Mouse (Mus musculus) frontal cortex, adult (tissue): ENCODE results near the gene Psenen.

Experiments used
- ATAC-seq: cut with Nextera tagmentation; 2 replicates; pipeline ENCODE4 v1.9.2; 2017; ENCODE audit warnings: mild to moderate bottlenecking, moderate library complexity, mixed read lengths; ENCODE audit not compliant: low TSS enrichment

The Psenen gene

DNA sequence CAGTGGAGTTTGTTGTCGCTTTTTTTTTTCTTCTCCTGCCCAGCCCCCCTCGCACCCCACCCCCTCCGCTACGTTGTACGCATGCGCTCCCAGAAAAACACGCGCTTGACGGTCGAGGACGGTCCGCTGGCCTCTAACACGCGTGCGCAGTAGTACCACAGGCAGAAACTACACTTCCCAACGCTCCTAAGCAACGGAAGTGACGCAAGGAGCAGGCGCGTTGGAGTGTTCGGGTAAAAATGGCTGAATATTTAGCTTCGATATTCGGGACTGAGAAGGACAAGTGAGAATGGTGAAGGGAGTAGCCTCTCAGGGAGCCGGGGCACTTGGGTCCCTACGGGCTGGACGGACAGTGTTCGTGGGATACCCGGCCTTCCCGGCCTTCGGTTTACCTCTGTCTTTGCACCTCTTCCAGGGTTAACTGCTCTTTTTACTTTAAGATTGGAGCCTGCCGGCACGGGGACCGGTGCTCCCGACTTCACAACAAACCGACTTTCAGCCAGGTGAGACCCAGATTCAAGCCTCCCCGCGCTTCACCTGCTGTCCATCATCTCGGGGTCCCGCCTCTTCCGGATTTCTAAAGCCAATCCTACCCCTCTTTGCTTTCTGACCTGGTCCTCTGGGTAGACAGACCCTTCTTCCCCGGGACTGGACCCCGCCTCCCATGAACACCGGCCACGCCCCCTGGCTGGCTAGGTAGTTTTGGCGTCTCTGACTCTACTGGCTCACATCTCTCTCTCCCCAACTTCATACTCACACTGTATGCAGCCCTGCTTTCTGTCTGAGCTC lies at the start of gene Psenen, which contains the start of the genes U2af1l4 and Gm49396:
Psenen (minus strand) TSS at position 511 of the 789 bp plus-strand sequence.
U2af1l4 (plus strand) TSS at position 185 of the 789 bp plus-strand sequence.
Gm49396 (plus strand) TSS at position 228 of the 789 bp plus-strand sequence.
- peak; percentile 66 for ATAC-seq

DNA sequence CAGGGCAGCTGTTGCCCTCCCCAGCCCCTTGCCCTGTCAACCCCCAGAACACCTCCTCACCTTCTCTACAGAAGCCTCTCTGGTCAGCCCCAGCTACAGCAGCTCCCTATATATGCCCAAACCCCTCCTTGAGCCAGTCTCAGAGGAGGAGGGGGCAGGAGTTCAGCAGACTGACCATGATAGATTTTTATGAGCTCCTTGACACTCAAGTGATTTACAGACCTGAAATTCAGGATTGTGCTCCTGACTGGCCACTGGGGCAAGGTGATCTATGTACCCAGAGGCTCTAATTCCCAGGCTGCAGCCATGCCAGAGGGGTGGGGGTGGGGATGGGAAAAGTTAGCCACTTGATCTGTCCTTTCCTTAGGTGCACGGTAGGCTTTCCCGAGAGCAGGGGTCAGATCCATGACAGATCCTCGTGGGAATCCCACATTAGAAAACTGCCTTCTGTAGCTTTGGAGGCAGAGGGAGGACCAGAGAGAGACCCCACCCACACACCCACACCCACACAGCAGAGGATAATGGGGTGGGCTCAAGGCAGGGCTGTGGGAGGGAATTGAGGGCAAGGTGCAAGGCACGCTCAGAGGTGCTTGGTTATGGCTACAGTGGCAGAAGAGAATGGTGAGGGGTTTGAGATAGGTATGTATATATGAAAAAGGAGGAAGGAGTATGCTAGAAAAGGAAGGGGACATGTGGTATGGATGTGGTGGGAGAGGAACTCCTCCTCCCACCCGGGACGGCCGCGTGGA lies 49.4 kb upstream of the Psenen start, which contains the start of gene Upk1a:
Upk1a (minus strand) TSS at position 194 of the 749 bp plus-strand sequence.
- ATAC-seq = no peak

DNA sequence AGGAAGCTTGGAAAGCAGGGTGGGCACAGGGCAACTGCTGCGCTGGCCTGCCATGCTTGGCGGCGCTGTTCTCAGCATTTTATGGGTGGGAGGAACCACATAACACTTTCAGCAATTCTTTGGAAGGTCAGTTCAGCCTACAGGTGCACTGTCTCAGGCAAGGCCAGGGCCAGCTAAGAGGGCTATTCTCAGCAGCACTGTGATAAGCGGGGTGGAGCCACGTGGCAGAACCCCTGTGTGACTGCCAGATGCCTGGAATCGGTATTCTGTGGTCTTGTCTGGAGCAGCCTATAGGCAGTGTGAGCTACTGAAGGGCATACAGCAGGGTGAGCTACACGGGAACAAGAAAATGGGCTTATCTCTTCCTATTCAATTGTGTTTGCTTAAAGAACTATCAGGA lies 46.6 kb upstream of the Psenen start:
- ATAC-seq = no peak

DNA sequence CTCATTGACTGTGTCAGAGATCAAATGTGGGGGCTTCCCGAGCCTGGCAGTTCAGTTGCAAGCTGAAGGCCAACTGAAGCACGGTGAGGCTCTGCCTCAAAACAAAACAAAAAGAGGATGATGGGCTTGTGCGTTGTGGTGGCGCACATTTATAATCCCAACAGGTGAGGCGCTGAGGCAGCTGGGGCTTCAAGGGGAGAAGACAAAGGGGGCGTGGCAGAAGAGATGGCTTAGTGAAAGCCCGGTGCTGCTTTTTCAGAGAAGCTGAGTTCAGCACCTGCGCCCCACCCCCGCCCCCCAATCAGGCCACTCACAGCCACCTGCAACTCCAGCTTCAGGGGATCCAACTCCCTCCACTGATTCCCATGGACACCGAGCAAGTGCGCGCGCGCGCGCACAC lies 45.0 kb upstream of the Psenen start:
- no peak for ATAC-seq

DNA sequence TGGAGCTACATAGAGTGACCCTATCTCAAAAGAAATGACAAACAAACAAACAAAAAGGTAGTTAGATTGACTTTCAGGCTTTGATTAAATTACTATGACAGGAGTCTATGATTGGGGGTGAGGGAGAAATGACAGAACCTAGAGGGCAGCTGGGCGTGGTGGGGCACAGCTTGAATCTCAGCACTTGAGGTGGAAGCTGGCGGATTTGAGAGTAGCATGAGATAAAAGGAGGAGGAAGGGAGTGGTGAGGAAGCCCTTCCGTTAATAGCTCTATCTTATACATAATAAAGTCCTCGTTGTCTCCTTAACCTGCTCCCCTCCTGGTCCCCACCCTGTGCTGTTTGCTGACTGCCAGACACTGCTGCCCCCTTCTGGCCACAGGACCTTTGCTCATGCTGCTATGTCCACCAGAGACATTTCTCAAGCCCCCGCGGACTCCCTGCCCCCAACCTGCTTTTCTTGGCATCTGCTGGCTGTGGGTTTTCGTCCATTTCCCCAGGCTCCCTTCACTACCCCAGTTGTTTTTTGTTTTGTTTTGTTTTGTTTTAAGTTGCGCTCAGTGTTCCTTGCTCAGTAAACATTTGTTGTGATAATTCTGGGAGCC lies 44.4 kb upstream of the Psenen start:
- no peak for ATAC-seq

DNA sequence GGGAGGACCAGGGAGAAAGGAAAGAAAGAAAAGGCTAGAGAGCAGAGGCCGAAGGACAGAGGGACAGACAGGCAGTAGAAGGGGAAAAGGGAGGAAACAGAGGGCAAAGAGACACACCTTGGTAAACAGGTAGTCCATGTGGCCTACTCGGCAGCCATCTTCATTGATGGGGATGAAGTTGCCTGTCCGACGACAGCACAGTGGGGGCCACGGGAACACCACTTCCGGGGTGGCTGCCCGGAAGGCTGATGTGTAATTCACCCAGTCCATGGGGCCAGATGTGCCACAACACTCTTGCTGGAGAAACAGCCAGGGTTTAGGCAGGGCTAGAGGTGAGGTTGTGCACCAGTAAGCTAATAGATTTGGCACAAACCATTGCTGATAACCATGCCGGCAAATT lies 41.5 kb upstream of the Psenen start:
- no peak for ATAC-seq

DNA sequence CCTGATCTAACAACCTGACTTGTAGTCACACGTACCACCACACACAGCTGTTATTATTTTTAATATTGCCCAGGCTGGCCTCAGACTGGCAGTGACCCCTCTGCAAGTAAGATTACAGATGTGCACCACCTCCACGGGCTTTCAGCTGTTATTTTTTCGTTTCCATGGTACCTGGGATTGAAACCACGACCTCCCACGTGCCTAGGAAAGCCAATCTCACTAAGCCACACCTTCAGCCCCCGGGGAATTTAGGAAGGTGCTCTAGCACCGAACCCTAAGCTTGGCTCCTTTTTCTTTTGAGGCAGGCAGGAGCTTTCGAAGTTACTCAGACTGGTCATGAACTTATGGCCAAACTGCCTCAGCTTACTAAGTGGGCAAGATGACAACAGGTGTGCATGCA lies 41.0 kb upstream of the Psenen start:
- ATAC-seq = no peak

DNA sequence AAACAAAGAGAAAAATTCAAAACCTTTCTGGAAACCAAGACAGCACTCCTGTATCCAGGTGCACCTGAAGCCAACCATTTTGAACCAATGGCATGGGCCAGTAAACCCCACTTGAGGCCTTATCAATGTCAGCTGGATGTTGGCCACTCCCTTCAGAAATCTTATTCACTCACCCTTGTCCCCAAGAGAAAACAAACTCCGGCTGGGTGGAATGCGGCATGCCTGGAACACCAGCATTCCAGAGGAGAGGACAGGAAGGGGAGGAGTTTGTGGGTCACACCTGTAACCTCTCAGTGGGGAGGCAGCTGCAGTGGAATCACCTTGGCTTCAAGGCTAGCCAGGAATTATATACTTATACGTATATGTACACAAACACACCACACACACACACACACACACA lies 39.2 kb upstream of the Psenen start:
- ATAC-seq = no peak

DNA sequence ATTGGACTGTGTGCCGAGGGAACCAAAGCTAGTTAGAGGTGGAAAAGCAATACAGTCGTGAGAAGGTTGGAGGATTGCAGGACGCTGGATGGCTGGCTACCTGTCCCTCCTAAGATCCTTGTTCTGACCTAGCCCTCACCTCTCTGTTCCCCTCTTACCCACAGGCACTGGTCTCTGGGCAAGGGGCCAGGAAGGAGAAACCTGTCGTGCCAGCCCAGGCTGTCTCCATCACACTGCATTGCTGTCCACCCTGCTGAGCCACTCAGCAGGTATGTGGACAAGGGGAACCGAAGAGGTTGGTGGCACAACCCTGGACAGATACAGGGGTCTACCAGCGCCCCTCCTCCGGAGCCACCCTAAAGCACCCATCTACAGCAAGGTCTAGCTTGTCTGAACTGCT lies 37.2 kb upstream of the Psenen start:
- no peak for ATAC-seq

DNA sequence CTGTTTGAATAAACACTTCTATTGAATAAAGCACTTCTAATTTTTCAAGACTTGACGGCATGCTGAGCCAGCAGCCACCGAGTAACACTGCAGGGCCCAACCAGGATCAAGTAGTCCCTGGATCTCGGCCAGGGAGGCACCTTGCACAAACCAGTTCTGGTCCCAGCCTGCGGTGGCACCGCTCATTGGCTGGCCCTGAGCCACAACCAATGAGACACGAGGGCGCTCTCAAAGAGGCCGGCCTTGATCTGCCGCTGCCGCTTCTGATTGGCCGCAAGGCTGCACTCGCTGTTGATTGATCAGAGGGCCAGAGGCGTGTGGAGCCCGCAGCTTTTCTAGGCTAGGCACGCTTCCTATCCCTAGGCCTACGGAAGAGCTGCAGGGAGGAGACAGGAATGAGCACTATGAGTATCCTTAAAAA lies 36.5 kb upstream of the Psenen start:
- peak; percentile 98 for ATAC-seq

DNA sequence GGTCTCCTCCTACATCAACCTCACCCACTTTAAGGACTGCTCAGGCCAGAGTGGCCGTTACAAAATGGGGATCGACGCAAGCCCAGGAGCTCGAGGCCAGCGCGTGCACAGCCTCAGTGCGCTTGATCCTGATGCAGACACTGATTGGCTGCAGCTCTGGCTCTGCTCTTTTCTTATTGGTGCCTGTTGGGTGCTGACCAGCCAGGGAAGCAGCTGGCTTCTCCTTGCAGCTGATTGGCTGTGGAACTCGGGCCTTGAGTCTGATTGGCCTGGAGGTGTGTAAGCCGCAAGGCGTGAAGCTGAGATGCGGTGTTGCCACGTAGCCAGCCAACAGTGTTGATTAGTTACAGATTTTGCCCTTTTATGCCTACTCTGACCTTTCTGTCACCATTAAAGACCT lies 35.4 kb upstream of the Psenen start, which contains the start of gene Zbtb32:
Zbtb32 (minus strand) TSS at position 124 of the 400 bp plus-strand sequence.
- no peak for ATAC-seq

DNA sequence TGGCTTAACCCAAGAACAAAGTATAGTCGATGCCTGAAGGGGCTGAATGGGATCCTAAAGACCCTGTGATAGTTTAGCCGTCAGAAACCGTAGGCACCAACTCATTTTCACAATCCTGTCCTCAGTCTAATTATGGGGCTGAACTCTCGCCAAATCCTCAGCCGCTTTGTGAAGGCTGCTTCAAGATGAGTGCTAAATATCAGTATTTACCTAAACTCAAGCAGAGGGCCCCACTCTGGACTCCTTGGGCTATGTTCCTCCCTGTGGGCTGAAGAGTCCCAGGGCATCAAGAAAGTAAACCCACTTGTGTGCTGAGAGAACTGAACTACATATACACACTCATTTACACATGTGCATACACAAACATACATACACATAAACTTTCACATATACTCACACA lies 33.4 kb upstream of the Psenen start:
- no peak for ATAC-seq

DNA sequence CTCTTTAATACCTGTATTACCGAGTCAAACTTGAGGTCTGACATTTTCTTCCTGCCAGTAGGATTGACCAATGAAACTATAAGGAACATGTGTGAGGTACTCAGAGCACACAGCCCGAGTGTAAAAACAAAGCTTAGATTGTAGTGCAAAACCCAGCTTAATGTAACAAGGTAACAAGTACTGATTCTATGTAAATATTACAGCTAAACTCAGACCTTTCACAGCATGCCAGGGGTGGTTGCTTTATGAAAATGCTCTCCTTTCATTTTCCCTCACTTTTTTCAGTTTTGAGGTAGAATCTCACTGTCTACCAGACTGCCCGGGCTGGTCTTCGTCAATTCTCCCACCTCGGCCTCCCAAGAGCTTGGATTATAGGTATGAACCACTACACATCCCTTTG lies 32.7 kb upstream of the Psenen start:
- no peak for ATAC-seq

DNA sequence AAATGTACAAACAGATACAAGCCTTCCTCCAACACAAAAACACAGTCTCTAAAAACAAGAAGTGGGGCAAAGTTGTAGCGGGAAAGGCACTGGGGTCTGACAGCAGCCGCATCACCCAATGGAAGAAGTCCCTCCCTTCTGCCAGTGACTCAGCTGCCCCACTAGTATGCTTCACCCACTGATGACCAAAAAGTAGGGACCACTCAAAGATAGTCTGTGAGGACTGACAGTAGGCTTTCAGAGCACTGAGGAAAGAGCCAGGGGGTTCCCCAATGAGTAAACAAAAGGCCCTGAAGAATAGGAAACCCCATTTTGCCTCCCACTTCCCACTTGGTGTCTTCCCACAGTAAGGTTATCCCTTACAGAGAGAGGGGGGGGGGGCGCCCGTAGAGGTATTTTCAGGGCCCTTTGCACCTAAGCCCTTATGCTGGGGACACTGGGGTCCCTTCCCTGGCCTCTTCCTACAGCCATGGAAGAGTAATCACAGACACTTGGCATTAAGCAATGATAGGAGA lies 31.1 kb upstream of the Psenen start:
- no peak for ATAC-seq

DNA sequence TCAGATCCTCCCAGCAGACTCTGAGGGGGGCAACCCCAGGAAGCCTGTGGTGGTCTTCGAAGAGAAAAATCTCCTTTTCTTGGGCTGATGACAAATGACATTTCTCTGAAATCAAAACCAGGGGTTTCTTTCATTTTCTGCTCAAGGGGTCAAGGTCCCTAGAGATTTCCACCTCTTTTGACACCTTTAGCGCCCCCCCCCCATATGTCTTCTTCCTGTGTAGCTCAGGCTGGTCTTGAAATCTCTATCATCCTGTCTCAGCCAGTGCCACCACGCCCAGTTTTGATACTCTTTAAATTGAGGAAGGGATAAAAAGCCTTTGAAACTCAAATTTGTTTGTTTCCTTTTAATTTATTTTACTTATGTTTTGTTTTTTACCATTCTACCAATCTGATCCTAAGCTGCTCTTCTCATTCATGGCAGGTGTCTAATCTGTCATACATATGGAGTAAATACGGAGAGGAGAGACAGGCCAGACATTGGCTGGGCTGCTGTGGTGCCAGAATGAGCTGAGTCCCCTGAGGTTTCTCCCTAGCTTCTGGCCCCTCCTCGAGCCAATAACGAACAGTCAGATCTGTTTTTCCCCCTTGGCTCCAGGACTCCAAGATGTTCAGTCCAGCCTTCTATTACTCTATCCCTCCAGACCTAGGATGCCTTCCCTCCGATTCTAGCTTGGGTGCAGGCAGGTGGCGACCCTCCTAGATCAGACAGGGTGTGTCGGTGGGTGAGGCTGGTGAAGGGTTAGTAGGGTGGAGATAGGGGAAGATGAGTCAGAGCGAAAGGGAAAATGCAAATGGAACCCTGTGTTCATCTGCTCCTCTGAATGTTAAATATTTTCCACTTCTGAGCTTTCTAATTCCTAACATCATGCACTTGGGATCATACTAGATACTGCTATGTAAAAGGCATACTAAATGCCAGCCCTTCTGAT lies 30.4 kb upstream of the Psenen start:
- ATAC-seq = no peak

DNA sequence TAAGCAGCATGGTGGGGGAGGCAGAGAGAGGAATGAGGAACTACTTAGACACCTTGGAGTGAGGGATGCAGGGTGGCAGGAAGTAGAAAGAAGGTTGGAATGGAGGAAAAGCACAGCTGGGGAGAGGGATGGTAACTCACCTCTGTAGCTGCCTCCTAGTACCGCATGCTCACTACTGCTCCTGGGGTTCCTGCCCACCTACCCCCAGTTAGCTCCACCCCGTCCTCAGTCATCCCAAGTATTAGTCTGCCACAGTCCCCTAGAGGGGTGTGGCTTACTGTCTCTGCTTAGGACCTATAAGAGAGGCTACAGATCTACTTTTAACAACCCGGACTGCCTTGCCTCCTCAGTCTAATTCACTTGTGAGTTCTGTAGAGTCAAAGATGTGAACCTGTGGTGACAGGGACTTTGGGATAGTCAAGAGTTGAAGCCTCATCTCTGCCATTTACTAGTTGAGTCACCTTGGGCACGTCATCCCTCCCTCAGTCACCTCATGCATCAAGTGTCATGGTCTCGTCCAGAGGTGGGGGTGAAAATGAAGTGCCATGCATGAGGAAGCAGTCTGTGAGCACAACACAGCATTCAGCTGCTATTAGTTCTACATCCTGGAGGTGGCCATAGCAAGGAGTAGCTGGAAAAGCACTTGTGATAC lies 29.5 kb upstream of the Psenen start:
- ATAC-seq = no peak

DNA sequence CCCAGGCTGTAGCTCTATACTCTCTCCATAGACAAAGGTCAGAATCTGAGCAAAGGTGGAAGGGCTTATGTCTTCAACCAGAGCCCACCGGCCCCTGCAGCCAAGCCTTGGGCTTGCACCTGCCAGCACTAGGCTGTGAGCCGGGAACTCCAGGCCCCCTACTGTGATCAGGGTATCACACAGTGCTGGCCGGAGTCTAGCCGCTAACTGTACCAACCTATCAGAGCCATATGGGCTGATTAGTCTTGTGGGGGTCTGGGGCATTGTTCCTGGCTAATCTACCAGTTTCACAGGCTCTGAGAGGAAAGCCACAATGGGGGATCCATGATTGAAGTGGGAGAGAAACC lies 28.2 kb upstream of the Psenen start:
- ATAC-seq = no peak

DNA sequence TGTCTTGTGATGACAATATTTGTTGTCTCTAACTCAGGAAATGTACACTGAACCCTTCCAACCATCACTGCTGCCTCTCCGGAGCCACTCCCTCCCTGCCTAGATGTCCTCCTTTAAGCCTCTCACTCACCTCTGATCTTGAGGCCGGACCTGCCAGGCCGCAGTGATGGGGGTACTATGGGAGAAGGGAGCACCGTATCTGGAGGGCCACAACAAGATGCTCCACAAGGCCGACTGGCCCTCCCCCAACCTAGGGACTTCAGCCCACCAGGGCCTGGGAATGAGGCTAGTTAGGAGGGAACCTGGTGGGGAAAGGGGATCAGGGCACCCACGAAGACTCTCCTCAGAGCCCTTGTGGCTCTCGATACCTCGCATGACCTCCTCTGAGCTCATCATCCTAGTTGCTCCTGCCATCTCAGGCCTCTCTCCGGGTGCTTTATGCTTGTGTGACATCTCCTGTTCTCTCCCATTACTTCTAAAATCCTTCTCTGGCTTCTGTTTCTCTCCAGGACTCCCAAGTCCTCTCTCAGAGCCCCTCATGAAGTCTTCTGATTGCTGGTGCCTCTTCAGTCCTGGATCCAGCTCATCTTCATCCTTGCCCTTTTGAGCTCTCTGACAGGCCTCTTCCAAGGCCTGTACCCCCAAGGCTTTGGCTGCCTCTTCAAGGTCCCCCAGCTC lies 27.6 kb upstream of the Psenen start:
- ATAC-seq = no peak

DNA sequence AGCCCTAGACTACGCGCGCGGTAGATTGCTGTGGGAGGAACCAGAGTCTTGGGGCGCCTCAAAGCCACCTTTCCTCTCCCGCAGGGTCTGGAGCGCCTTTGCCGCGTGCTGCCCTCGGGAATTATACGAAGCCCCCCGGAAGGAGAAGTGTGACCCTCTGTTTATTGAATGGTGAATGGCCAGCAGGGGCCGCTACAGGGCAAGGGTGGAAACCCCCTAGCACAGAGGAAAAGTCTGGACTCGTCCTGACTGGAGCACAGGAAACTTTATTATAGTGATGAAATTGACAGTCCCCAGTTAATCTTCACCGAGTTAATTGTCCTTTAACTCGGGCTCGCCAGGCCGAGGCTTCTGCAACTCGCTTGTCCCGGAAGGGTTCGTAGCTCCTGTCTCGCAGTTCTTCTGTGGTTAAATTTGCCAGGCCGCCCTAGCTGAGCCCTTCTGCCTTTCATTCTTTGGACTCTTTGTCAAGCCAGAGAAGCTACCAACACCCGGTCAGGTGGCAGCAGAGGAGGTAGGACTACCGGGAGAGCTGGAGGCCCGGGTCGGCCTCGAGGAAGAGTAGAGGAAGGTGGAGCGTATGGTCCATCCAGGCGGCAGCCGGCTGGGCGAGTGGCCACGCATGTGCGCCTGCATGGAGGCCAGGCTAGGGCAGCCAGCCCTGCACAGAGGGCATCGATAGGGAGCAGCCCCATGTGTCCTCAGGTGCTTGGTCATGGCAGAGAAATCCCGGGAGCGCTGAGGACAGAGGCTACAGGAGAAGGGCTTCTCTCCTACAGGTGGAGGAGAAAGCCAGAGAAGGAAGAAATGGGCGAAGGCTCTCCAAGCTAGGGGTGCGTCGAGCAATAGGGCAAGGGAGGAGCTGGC lies 26.2 kb upstream of the Psenen start:
- ATAC-seq = peak; percentile 29; the same call in 1 of the 2 replicates
